Mouse (Mus musculus) lung, embryonic 14.5 days (tissue): ENCODE data around the gene Myrfl. TPM values are rescaled to one million over a fixed set of nuclear protein-coding genes. Genes with fewer than 3 reads are reported as not detected.

ENCODE experiments used
- ATAC-seq: fragments of 200-750 bp; cut with Nextera tagmentation; 2 replicates; pipeline ENCODE4 v1.8.0; 2017; ENCODE audit warnings: mild to moderate bottlenecking, moderate TSS enrichment, moderate library complexity; ENCODE audit not compliant: insufficient read depth
- DNase-seq: peaks from one replicate; pipeline ENCODE4 v3.0.0-alpha.2; 2015
- H3K27ac ChIP-seq: fragments of 300-500 bp; sonication (generic); 2 replicates; pipeline ENCODE4 v1.5.1; 2014; ENCODE audit warnings: low read depth, mild to moderate bottlenecking, moderate library complexity
- H3K27me3 ChIP-seq: fragments of 300-500 bp; sonication (generic); 2 replicates; pipeline ENCODE4 v1.6.1; 2014; ENCODE audit warnings: low read length, control low read depth; ENCODE audit not compliant: insufficient read depth
- H3K36me3 ChIP-seq: fragments of 300-500 bp; sonication (generic); 2 replicates; pipeline ENCODE4 v1.6.1; 2014; ENCODE audit warnings: control low read depth; ENCODE audit not compliant: insufficient read depth
- H3K4me1 ChIP-seq: fragments of 300-500 bp; sonication (generic); 2 replicates; pipeline ENCODE4 v1.6.1; 2014; ENCODE audit warnings: antibody characterized with exemption, control low read depth; ENCODE audit not compliant: insufficient read depth
- H3K4me2 ChIP-seq: fragments of 300-500 bp; sonication (generic); 2 replicates; pipeline ENCODE4 v1.6.1; 2014; ENCODE audit warnings: mild to moderate bottlenecking
- H3K4me3 ChIP-seq: fragments of 300-500 bp; sonication (generic); 2 replicates; pipeline ENCODE4 v1.5.1; 2014; ENCODE audit warnings: low read depth, low read length
- H3K9ac ChIP-seq: fragments of 300-500 bp; sonication (generic); 2 replicates; pipeline ENCODE4 v1.6.1; 2014
- H3K9me3 ChIP-seq: fragments of 300-500 bp; sonication (generic); 2 replicates; pipeline ENCODE4 v1.6.1; 2016; ENCODE audit warnings: low read depth, low read length, control low read depth
- CTCF ChIP-seq: IDR thresholded peaks from 2 replicates; pipeline ENCODE4 v1.5.1; 2016; ENCODE audit warnings: antibody characterized with exemption, low read depth
- WGBS: fragments of 180-500 bp; shearing (Covaris S2); extraction: QIAGEN DNeasy Blood & Tissue Kit; methylation state at CpG from one replicate; pipeline ENCODE4 v1.1.7; 2014; 5-methylcytosine and 5-hydroxymethylcytosine counted together
- polyA plus RNA-seq: library from polyadenylated mRNA; unstranded; fragments of >200 nt; fragmentation: Nextera tagmentation; extraction: Ambion mirVana; gene quantifications from 2 replicates; pipeline ENCODE4 v1.2.1, GENCODE M21; 2014

The Myrfl gene
- polyA plus RNA-seq, 1 experiment from 2014 or later, result not detected

GRCm38 (mm10) chr10:116921416-116921815 is 24.7 kb upstream of the Myrfl start:
- DNase-seq, result no peak
- Histone ChIP-seq H3K4me3 (no peak overlapping the region), H3K27ac (no peak overlapping the region), H3K4me1 (no peaks in the 10 kb centered on the region), H3K9ac (no peak overlapping the region), H3K4me2 (no peak overlapping the region), H3K36me3 (peaks cover 41% of the 10 kb centered on the region), H3K9me3 (no peaks in the 10 kb centered on the region), H3K27me3 (no peaks in the 10 kb centered on the region)
- 82% methylated on average over 15 of the region's 15 CpGs for WGBS
- no peak for TF ChIP-seq CTCF
- ATAC-seq, result no peak

DNA sequence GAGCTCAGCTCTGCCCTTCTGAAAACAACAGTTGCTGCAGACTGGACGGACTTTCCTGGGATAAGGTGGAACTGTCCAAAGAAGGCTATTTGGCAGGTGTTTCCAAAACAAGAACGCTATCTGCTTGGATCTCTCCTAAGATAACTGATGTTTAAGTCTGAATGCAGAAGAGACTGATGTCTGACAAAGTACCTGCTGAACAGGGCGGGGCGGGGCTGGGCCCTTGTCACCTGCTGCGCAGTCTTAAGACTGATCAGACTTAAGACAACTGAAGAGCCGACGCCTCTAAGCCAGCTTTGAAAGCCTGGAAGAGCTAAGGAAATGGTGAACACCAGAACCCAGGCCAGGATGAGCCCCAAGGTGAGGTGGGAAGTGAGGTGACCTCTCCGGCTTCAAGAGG is 23.9 kb upstream of the Myrfl start:
- 89% methylated on average over 8 of the region's 8 CpGs for WGBS
- no peak for DNase-seq
- H3K4me2 ChIP-seq, result no peak overlapping the region
- no peak overlapping the region for H3K9ac ChIP-seq
- ATAC-seq, result no peak
- H3K27me3 ChIP-seq, result no peaks in the 10 kb centered on the region
- TF ChIP-seq CTCF, result no peak
- no peak overlapping the region for H3K4me3 ChIP-seq
- no peaks in the 10 kb centered on the region for H3K9me3 ChIP-seq
- H3K27ac ChIP-seq, result no peak overlapping the region
- peaks cover 40% of the 10 kb centered on the region for H3K36me3 ChIP-seq
- H3K4me1 ChIP-seq, result no peaks in the 10 kb centered on the region

DNA sequence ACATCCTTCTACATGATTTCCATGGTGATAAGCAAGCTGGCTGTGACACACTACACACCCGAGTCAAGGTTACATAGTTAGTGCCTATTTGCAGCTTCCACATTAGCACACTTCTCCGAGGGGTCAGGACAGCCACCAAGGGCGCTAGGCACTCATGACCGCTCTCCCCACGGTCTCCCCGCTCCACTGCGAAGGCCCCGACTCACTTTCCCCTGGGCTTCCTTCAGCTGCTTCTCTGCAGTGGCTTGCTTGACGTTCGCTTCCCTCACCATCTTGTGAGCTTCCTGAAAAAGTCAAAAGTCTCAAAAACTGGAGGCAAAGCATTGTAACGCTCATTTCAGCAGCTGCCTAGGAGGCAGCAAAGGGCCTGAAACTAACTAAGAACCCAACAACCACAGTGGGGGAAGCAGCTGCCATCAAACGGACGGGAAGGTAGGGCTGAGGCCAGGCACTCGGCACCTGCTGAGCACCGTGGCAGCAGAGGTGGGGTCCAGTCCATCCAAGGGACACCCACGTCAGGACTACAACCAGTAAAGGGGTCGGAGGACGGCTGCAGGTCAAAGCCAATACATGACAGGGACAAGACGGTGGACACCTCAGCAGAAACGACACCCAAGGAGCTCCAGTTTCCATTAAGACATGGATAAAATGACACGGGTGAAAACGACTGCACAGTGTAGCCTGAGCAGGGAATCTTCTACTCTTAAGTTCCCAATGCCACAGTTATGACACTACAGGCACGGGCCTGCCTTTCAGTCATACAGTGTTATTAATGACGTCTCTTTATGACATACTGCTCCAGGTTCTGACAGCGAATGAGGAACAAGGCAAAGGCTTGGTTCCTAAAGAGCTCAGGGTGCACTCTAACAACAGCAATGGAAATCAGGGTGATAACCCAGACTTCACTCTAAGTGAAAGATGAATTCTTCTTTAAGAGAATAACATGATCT is 22.9 kb upstream of the Myrfl start:
- H3K4me1 ChIP-seq, result no peaks in the 10 kb centered on the region
- H3K27ac ChIP-seq, result no peak overlapping the region
- peaks cover 38% of the 10 kb centered on the region for H3K36me3 ChIP-seq
- 84% methylated on average over 25 of the region's 25 CpGs for WGBS
- TF ChIP-seq CTCF, result no peak
- no peak overlapping the region for H3K9ac ChIP-seq
- H3K4me2 ChIP-seq, result no peak overlapping the region
- no peaks in the 10 kb centered on the region for H3K9me3 ChIP-seq
- H3K4me3 ChIP-seq, result no peak overlapping the region
- DNase-seq (no peak), ATAC-seq (no peak)
- no peaks in the 10 kb centered on the region for H3K27me3 ChIP-seq

- DNase-seq (no peak), ATAC-seq (no peak)
- Histone ChIP-seq H3K9ac (no peak overlapping the region), H3K9me3 (no peaks in the 10 kb centered on the region), H3K36me3 (peaks cover 38% of the 10 kb centered on the region; the same call in 1 of the 2 replicates), H3K4me2 (no peak overlapping the region), H3K4me1 (no peaks in the 10 kb centered on the region), H3K4me3 (no peak overlapping the region), H3K27me3 (no peaks in the 10 kb centered on the region), H3K27ac (no peak overlapping the region)
- WGBS, result 78% methylated on average over 8 of the region's 8 CpGs
- no peak for TF ChIP-seq CTCF
Observed at GRCm38 (mm10) chr10:116916581-116916980, 19.9 kb upstream of the Myrfl start.

- no peak for TF ChIP-seq CTCF
- Histone ChIP-seq H3K9ac (no peak overlapping the region), H3K36me3 (peaks cover 39% of the 10 kb centered on the region; the same call in 1 of the 2 replicates), H3K9me3 (no peaks in the 10 kb centered on the region), H3K4me2 (no peak overlapping the region), H3K4me3 (no peak overlapping the region), H3K27ac (no peak overlapping the region), H3K4me1 (no peaks in the 10 kb centered on the region), H3K27me3 (no peaks in the 10 kb centered on the region)
- ATAC-seq, result no peak
- no peak for DNase-seq
- 91% methylated on average over 8 of the region's 8 CpGs for WGBS
Observed at GRCm38 (mm10) chr10:116915286-116915685, 18.6 kb upstream of the Myrfl start.

GRCm38 (mm10) chr10:116914586-116914985 is 17.9 kb upstream of the Myrfl start:
- H3K9ac ChIP-seq, result no peak overlapping the region
- no peaks in the 10 kb centered on the region for H3K4me1 ChIP-seq
- peaks cover 46% of the 10 kb centered on the region; the same call in 1 of the 2 replicates for H3K36me3 ChIP-seq
- no peaks in the 10 kb centered on the region for H3K27me3 ChIP-seq
- no peaks in the 10 kb centered on the region for H3K9me3 ChIP-seq
- no peak for TF ChIP-seq CTCF
- H3K4me2 ChIP-seq, result no peak overlapping the region
- DNase-seq, result no peak
- H3K4me3 ChIP-seq, result no peak overlapping the region
- ATAC-seq, result no peak
- no peak overlapping the region for H3K27ac ChIP-seq
- WGBS, result 74% methylated on average over 9 of the region's 9 CpGs

GRCm38 (mm10) chr10:116913647-116914273 is 17.0 kb upstream of the Myrfl start:
- Histone ChIP-seq H3K27me3 (no peaks in the 10 kb centered on the region), H3K4me2 (no peak overlapping the region), H3K4me3 (no peak overlapping the region), H3K36me3 (peaks cover 51% of the 10 kb centered on the region; the same call in 1 of the 2 replicates), H3K4me1 (no peaks in the 10 kb centered on the region), H3K27ac (no peak overlapping the region), H3K9me3 (no peaks in the 10 kb centered on the region), H3K9ac (no peak overlapping the region)
- no peak for TF ChIP-seq CTCF
- DNase-seq, result no peak
- no peak for ATAC-seq
- 76% methylated on average over 17 of the region's 17 CpGs for WGBS
